Mouse (Mus musculus): Measurements from ENCODE around the gene Prr15l. TPM values are rescaled to one million over a fixed set of nuclear protein-coding genes. Genes with fewer than 3 reads are reported as not detected.

The Prr15l gene
- polyA plus RNA-seq, 1 experiment from 2014 or later = not detected

DNA sequence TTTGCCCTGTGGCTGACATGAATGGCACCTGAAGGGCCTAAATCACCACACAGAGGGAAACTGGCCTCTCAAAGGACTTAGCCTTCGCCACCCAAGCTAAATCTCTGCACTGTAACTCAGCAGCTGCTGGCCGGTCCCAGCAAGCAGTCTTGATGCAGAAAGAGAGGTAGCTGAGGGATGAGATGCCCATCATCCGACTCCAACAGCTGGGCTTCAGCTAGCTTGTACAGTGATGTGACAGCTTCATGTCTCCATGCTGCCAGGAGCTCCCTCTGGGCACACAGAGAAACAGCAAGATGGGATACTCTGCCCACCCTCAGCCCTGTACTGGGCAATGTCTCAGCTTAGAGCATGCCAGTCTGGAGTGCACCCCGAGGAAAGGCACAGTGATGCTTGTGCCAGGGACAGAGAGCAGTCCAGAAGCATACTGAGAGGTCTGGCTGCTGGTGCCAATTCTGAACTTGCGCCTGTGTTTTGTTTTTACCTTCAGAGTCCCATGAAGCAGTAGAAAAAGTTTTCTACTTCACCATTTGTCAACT lies 45.6 kb downstream of the Prr15l start:
- H3K9ac ChIP-seq (replicated peaks) = no peak overlapping the region
- H3K27me3 ChIP-seq = no peaks in the 10 kb centered on the region
- peak overlapping the region; percentile 12; the same call in 1 of the 2 replicates for H3K27ac ChIP-seq (replicated peaks)
- no peak overlapping the region for H3K4me2 ChIP-seq (replicated peaks)
- H3K4me3 ChIP-seq = no peak overlapping the region
- ATAC-seq (replicated peaks) = no peak
- WGBS = 86% methylated on average over 5 of the region's 5 CpGs
- no peaks in the 10 kb centered on the region for H3K36me3 ChIP-seq
- H3K4me1 ChIP-seq = peaks cover 33% of the 10 kb centered on the region
- H3K9me3 ChIP-seq = no peaks in the 10 kb centered on the region

DNA sequence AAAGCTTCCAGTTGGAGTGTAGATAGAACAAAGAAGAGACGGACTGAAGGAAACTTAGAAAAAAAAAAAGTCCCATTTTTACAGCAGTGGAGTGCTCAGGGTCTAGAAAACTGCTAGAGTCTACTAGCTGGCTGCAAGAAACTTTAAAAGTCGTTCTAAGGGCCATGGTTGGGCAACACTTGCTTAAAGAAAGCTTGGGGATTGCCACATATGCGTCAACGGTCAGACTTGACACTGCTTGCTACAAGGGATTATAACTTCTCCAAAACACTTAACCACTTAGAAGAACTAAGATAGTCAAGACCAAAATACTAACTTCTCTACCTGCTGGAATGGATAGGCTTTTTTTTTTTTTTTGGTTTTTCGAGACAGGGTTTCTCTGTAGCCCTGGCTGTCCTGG lies 46.9 kb downstream of the Prr15l start:
- no peak for ATAC-seq (replicated peaks)
- Histone ChIP-seq H3K9ac (replicated peaks) (no peak overlapping the region), H3K9me3 (no peaks in the 10 kb centered on the region), H3K27ac (replicated peaks) (no peak overlapping the region), H3K4me1 (peaks cover 37% of the 10 kb centered on the region), H3K4me3 (no peak overlapping the region), H3K4me2 (replicated peaks) (no peak overlapping the region), H3K36me3 (no peaks in the 10 kb centered on the region), H3K27me3 (no peaks in the 10 kb centered on the region)
- WGBS = 85% methylated on average over 5 of the region's 5 CpGs

- no peaks in the 10 kb centered on the region for H3K9me3 ChIP-seq
- H3K4me3 ChIP-seq = peak overlapping the region; percentile 88; the same call in 1 of the 2 replicates
- peak overlapping the region; percentile 91; the same call in 1 of the 2 replicates for H3K9ac ChIP-seq (replicated peaks)
- H3K27me3 ChIP-seq = no peaks in the 10 kb centered on the region
- H3K27ac ChIP-seq (replicated peaks) = no peak overlapping the region
- peaks cover 37% of the 10 kb centered on the region for H3K4me1 ChIP-seq
- ATAC-seq (replicated peaks) = no peak
- 84% methylated on average over 10 of the region's 10 CpGs for WGBS
- H3K4me2 ChIP-seq (replicated peaks) = peak overlapping the region; percentile 73
- H3K36me3 ChIP-seq = no peaks in the 10 kb centered on the region
These were observed 47.8 kb downstream of the Prr15l start for GRCm38 (mm10) chr11:96975511-96976378.

- ATAC-seq (replicated peaks) = no peak
- no peaks in the 10 kb centered on the region for H3K9me3 ChIP-seq
- H3K27ac ChIP-seq (replicated peaks) = peak overlapping the region; percentile 97; the same call in 1 of the 2 replicates
- H3K9ac ChIP-seq (replicated peaks) = peak overlapping the region; percentile 91
- WGBS = 51% methylated on average over 3 of the region's 3 CpGs
- H3K36me3 ChIP-seq = no peaks in the 10 kb centered on the region
- H3K4me2 ChIP-seq (replicated peaks) = peak overlapping the region; percentile 73
- peaks cover 37% of the 10 kb centered on the region for H3K4me1 ChIP-seq
- no peaks in the 10 kb centered on the region for H3K27me3 ChIP-seq
- peak overlapping the region; percentile 88 for H3K4me3 ChIP-seq
These were observed 48.4 kb downstream of the Prr15l start for GRCm38 (mm10) chr11:96976379-96976687.

GRCm38 (mm10) chr11:96976911-96977591 lies 49.1 kb downstream of the Prr15l start:
- peaks cover 37% of the 10 kb centered on the region for H3K4me1 ChIP-seq
- H3K9me3 ChIP-seq = no peaks in the 10 kb centered on the region

GRCm38 (mm10) chr11:96977606-96978400 lies 49.9 kb downstream of the Prr15l start:
- Histone ChIP-seq H3K4me1 (peaks cover 33% of the 10 kb centered on the region), H3K9me3 (no peaks in the 10 kb centered on the region), H3K27ac (replicated peaks) (peak overlapping the region; percentile 97), H3K27me3 (no peaks in the 10 kb centered on the region), H3K36me3 (no peaks in the 10 kb centered on the region), H3K4me2 (replicated peaks) (peak overlapping the region; percentile 86), H3K4me3 (peak overlapping the region; percentile 88), H3K9ac (replicated peaks) (peak overlapping the region; percentile 91)
- peak; percentile 99 for ATAC-seq (replicated peaks)
- WGBS = under 1% methylated on average over 45 of the region's 45 CpGs

More at GRCm38 (mm10) chr11:96976911-96977591, 49.1 kb downstream of the Prr15l start:
- peak overlapping the region; percentile 73 for H3K4me2 ChIP-seq (replicated peaks)
- no peaks in the 10 kb centered on the region for H3K36me3 ChIP-seq
- H3K4me3 ChIP-seq = peak overlapping the region; percentile 88
- no peaks in the 10 kb centered on the region for H3K27me3 ChIP-seq
- peak overlapping the region; percentile 97 for H3K27ac ChIP-seq (replicated peaks)
- under 1% methylated on average over 50 of the region's 50 CpGs for WGBS
- H3K9ac ChIP-seq (replicated peaks) = peak overlapping the region; percentile 91
- ATAC-seq (replicated peaks) = peak; percentile 73

DNA sequence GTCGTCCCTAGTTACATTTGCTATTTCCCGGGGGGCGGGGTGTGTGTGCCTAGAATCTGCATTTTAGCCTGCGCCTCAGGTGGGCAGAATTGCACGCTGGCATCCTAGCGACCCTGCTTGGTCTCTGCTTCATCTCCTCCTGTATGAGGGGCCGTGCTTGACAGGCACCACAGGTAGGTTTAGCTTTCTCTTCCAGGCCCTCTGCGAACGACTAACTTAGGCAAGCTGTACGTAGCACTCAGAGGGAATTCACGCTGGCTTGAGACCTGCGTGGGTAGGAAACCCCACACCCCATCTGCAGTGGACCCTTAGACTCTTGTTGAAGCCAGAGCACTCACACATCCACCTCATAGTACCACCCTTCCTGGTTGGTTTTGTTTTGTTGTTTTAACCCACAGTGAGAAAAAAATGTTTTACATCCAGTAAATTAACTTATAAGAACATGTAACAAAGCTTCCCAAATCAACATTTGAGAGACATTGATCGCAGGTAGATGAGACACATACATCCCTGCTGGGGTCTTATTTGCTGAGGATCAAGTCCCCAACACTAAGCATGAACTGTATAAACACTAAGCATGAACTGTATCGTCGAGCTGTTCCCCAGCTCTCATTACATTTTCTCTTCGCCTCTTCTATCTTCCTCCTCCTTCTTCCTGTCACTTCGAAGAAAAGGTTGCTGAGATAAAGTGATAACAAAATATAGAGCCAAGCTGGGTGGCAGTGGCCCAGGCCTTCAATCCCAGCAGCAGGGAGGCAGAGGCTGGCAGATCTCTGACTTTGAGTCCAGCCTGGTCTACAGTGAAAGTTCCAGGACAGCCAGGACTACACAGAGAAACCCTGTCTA lies 50.7 kb downstream of the Prr15l start:
- ATAC-seq (replicated peaks) = no peak
- WGBS = 36% methylated on average over 17 of the region's 17 CpGs

GRCm38 (mm10) chr11:96979329-96979728 lies 51.4 kb downstream of the Prr15l start:
- Histone ChIP-seq H3K4me1 (peaks cover 25% of the 10 kb centered on the region), H3K9me3 (no peaks in the 10 kb centered on the region), H3K4me2 (replicated peaks) (no peak overlapping the region), H3K4me3 (no peak overlapping the region), H3K9ac (replicated peaks) (no peak overlapping the region), H3K27me3 (peaks cover 7% of the 10 kb centered on the region; the same call in 1 of the 2 replicates), H3K27ac (replicated peaks) (no peak overlapping the region), H3K36me3 (no peaks in the 10 kb centered on the region)
- ATAC-seq (replicated peaks) = no peak
- WGBS = 83% methylated on average over 7 of the region's 7 CpGs

More for the DNA sequence above, 50.7 kb downstream of the Prr15l start:
- H3K9ac ChIP-seq (replicated peaks) = peak overlapping the region; percentile 74
- no peaks in the 10 kb centered on the region for H3K9me3 ChIP-seq
- H3K36me3 ChIP-seq = no peaks in the 10 kb centered on the region
- H3K27me3 ChIP-seq = peaks cover under 1% of the 10 kb centered on the region; the same call in 1 of the 2 replicates
- H3K4me3 ChIP-seq = peak overlapping the region; percentile 65
- peak overlapping the region; percentile 86 for H3K4me2 ChIP-seq (replicated peaks)
- H3K4me1 ChIP-seq = peaks cover 25% of the 10 kb centered on the region
- H3K27ac ChIP-seq (replicated peaks) = peak overlapping the region; percentile 88

DNA sequence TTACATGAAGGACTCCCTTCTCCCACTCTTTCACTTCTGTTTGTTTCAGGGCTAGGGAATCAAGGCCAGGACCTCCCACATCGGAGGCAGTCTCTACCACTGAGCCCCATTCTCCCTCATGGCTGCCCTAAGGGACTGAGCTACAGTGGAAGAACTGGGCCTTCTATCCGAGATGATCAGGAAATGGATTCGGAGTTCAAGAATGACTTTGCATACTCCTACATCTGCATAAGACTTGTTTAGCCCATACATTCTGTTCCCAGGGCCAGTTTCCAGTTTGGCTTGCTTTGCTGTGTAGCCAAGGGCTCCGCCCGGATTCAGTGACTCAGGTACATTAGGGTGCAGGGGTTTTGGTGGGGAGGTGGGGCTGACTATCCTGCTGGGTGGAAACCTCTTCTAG lies 52.1 kb downstream of the Prr15l start:
- Histone ChIP-seq H3K4me1 (peaks cover 25% of the 10 kb centered on the region), H3K9me3 (no peaks in the 10 kb centered on the region), H3K4me2 (replicated peaks) (no peak overlapping the region), H3K27me3 (peaks cover 7% of the 10 kb centered on the region; the same call in 1 of the 2 replicates), H3K27ac (replicated peaks) (no peak overlapping the region), H3K4me3 (no peak overlapping the region), H3K9ac (replicated peaks) (no peak overlapping the region), H3K36me3 (no peaks in the 10 kb centered on the region)
- 80% methylated on average over 5 of the region's 5 CpGs for WGBS
- no peak for ATAC-seq (replicated peaks)

GRCm38 (mm10) chr11:96981461-96981860 lies 53.6 kb downstream of the Prr15l start:
- Histone ChIP-seq H3K4me2 (replicated peaks) (no peak overlapping the region), H3K9me3 (no peaks in the 10 kb centered on the region), H3K4me1 (peaks cover 11% of the 10 kb centered on the region), H3K4me3 (no peak overlapping the region), H3K9ac (replicated peaks) (no peak overlapping the region), H3K36me3 (no peaks in the 10 kb centered on the region), H3K27ac (replicated peaks) (no peak overlapping the region), H3K27me3 (peaks cover 15% of the 10 kb centered on the region; the same call in 1 of the 2 replicates)
- WGBS = 76% methylated on average over 15 of the region's 15 CpGs
- no peak for ATAC-seq (replicated peaks)

DNA sequence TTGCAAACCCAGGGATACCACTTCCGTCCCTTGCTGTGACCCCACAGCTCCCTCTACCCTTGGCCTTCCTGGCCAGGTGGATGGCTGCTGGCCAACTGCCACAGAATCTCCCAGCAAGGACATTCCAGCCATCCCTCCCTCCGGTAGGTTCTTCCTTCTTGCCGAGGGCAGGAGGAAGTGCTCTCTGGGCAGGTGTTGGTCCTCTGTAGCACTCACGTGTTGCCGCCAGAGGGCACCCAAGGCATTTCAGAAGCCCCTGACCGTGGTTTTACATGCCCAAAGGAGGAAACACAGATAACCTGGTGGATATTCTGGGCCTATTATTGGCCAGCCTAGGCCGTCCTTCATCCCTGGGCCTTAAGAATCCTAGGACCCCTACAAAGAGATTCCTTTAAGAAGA lies 54.5 kb downstream of the Prr15l start:
- Histone ChIP-seq H3K4me1 (peaks cover 7% of the 10 kb centered on the region), H3K27me3 (peaks cover 22% of the 10 kb centered on the region; the same call in 1 of the 2 replicates), H3K4me2 (replicated peaks) (no peak overlapping the region), H3K9ac (replicated peaks) (no peak overlapping the region; the same call in 1 of the 2 replicates), H3K4me3 (no peak overlapping the region), H3K9me3 (no peaks in the 10 kb centered on the region), H3K36me3 (no peaks in the 10 kb centered on the region), H3K27ac (replicated peaks) (no peak overlapping the region)
- no peak for ATAC-seq (replicated peaks)
- 4% methylated on average over 7 of the region's 7 CpGs for WGBS
